Mouse (Mus musculus): Measurements from ENCODE around the gene Prss16. TPM values are rescaled to one million over a fixed set of nuclear protein-coding genes. Genes with fewer than 3 reads are reported as not detected.
A peak's percentile ranks its signal among the peaks of the same experiment; 100 is the strongest.

Prss16 gene
- total RNA-seq, 2 experiments from 2014 or later, result 0.32 to 0.51 TPM

DNA sequence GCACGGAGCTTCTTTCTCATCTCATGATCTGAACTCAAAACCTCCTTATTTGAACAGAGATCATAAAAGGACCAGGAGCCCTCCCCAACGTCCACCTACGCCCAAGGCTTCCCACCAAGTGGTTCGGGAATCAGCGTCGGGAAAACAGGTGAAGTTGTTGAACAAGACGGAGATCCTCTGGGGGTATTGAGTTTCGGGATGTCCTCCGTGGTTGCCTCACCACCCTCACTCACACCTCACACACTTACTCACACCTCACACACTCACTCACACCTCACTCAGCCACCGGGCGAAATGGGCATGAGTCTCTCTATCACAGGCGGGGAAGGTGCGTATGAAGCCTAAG is 12.7 kb downstream of the Prss16 start:
- no peak overlapping the region for H3K27ac ChIP-seq
- no peak for DNase-seq (ENCODE audit: low spot score in 2 of 2)
- H3K4me3 ChIP-seq, result peak overlapping the region; percentile 39

DNA sequence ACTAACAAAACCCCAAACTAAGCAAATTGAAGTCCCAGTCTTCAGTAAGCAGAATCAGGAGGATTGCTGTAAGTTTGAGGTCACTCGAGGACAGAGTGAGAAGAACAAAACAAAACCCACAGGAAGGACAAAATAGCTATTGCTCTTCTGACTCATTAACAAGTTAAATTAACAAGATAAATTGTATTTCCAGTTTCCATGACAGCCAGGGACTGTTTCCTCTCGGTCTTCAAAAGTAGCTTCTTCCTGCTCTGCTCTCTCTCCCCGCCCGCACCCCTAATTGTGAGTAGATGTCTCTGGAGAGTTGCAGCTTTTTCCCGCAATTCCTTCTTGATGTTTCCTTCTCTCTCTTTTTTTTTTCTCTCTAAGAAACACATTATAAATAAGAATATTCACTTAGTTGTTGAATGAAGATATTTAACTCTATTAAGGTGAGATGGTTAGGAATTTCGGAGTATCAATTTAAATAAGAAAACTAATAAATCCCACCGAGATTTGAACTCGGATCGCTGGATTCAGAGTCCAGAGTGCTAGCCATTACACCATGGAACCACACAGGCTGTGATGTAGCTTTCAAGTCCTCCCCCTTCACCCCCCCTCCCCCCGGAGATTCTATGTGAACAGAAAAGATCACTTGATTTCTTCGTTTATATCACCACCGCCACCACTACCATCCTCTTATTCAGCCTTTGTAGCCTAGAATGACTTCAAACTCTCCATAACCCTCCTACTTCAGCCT is 13.3 kb downstream of the Prss16 start:
- no peak for DNase-seq (ENCODE audit: low spot score in 2 of 2)
- no peak overlapping the region for H3K27ac ChIP-seq
- TF ChIP-seq CTCF (conservative IDR thresholded peaks at IDR 0.05), result no peak
- H3K4me3 ChIP-seq, result peak overlapping the region; percentile 39

More for the DNA sequence above, 12.7 kb downstream of the Prss16 start:
- TF ChIP-seq CTCF (conservative IDR thresholded peaks at IDR 0.05), result no peak

DNA sequence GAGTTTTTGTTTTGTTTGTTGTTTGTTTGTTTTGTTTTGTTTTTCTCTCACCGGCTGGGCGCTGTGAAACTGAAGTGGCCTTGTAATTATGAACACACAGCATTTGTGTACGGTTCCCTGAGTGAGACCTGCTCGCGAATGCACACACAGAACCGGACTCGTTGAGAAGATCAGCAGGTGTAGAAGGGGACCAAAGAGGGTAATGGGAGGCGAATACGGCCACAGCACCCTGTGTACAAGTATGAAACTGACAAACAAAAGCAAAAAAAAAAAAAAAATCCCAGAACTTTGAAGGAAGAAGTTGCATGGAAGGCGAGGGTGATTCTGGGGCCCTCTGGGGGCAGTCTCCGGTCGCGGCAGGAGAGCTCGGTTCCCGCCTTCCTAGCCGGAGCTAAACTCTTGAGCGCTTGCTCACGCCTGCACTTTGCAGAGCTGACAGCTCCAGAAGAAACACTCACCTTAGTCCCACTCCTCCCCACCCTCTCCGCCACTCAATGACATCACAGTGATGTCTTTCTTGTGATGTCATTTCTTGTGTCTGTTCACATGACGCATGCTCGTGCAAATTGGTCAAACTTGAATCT is 14.1 kb downstream of the Prss16 start:
- no peak for DNase-seq (ENCODE audit: low spot score in 2 of 2)
- peak overlapping the region; percentile 31 for H3K4me3 ChIP-seq
- no peak overlapping the region for H3K27ac ChIP-seq
- peak; percentile 18; the same call in 1 of the 2 replicates for TF ChIP-seq CTCF (conservative IDR thresholded peaks at IDR 0.05)

DNA sequence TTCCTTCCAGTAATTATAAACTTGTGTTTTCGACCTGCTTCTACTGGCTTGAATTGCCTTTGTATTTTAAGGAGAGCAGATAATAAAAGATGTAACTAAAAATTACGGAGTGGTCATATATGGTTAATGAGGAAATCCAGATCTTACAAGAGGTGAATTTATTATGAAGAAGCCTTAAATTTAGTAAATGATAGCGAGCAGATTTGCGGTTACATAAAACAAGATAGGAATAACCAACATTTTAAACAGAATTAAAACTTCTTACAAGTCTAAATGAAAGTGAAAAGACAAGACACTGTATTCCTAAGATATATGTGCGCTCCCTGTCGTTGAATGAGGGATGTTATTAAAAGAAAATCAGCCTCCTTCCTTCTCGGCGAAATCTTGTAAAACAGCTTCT is 14.6 kb downstream of the Prss16 start:
- TF ChIP-seq CTCF (conservative IDR thresholded peaks at IDR 0.05), result no peak
- H3K27ac ChIP-seq, result no peak overlapping the region
- DNase-seq (ENCODE audit: low spot score in 2 of 2), result no peak
- H3K4me3 ChIP-seq, result peak overlapping the region; percentile 31

DNA sequence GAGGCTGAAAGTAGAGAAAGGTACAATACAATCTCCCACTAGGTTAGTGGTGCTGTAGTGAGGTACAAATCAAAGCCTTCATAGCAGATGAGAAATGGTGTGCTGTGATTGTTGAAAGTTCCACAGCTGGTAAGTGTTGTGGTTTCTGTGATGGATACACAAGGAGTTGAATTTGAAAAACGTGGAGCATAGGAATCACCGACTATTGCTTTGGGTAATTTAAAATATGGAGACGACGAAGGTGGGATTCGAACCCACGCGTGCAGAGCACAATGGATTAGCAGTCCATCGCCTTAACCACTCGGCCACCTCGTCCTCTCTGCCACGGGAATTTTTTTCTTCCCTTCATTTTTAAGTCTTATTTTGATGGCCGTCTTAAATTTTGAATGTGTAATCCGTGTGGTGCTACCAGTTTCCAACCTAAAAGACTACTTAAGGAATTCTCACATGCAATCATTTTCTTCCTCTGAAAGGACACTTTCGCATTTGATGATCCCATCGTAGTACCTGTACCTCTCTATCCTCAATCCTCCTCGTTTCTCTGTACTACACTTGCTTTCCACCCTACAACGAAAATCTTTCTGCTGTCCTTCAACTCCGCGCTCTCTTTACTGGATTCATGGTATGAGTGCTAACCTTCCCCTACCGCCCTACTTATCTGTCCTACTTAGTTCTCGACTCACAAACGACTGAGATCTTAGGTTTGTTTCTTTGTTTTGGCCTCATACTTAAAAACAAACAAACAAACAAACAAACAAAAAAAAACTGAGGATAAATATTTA is 15.4 kb downstream of the Prss16 start:
- no peak overlapping the region for H3K27ac ChIP-seq
- no peak for TF ChIP-seq CTCF (conservative IDR thresholded peaks at IDR 0.05)
- peak in 1 of 2 experiments; percentile 46 for DNase-seq (ENCODE audit: low spot score in 2 of 2)
- no peak overlapping the region for H3K4me3 ChIP-seq

DNA sequence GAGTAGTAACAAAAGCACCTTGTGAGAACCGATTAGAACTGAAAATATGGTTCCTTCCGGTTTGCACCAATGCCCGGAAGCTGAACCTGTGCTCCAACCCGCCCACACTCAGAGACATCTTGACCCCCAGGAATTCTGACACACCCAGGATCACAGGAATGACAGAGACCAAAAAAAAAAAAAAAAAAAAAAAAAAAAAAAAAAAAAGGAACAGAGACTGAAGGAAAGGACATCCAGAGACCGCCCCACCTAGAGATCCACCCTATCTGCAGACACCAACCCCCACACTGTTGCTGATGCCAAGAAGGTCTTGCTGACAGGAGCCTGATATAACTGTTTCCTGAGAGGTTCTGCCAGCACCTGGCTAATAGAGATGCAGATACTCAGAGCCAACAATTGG is 17.0 kb downstream of the Prss16 start:
- no peak for TF ChIP-seq CTCF (conservative IDR thresholded peaks at IDR 0.05)
- Histone ChIP-seq H3K4me3 (no peak overlapping the region), H3K27ac (no peak overlapping the region)
- DNase-seq (ENCODE audit: low spot score in 2 of 2), result no peak

DNA sequence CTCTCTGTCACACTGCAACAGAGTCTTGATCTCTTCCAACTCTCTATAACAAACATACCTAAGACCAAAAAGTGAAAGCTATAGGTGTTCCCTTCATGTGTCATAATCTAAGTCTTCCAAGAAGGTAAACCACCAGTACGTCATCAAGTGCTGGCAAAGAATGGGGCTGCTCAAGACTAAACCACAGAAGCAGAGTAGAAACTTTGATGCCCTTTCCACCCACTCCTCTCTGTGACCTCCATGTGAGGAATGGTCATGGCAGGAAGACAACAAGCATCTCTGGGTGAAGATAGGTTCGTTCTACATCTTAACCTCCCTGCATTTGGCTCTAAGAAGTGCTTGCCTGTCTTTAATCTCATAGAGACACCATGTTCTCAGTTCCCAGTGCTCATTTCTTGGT is 25.1 kb downstream of the Prss16 start:
- H3K4me3 ChIP-seq, result no peak overlapping the region

DNA sequence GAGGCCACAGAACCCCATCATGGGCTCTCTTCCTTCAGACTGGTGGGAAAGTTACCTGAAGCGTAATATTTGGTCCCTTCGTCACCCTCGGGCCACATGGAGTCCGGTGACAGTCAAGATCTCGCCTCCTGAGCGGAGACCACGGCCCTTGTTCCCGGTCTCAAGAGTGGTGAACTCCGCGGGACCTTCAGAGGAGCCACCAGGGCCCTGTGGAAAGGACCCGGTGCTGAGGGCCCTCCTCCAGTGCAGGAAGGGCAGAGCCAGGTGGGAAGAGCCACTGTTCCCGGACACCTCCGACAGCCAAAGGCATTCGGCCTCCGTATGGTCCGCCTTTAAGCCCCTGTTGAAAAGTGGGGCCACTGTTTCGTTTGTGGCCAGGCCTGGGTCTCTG is 27.7 kb downstream of the Prss16 start:
- Histone ChIP-seq H3K4me3 (peak overlapping the region; percentile 68), H3K27ac (no peak overlapping the region)
- no peak for DNase-seq (ENCODE audit: low spot score in 2 of 2)
- TF ChIP-seq CTCF (conservative IDR thresholded peaks at IDR 0.05), result no peak

More for the DNA sequence above, 25.1 kb downstream of the Prss16 start:
- TF ChIP-seq CTCF (conservative IDR thresholded peaks at IDR 0.05), result no peak
- no peak for DNase-seq (ENCODE audit: low spot score in 2 of 2)
- H3K27ac ChIP-seq, result no peak overlapping the region

DNA sequence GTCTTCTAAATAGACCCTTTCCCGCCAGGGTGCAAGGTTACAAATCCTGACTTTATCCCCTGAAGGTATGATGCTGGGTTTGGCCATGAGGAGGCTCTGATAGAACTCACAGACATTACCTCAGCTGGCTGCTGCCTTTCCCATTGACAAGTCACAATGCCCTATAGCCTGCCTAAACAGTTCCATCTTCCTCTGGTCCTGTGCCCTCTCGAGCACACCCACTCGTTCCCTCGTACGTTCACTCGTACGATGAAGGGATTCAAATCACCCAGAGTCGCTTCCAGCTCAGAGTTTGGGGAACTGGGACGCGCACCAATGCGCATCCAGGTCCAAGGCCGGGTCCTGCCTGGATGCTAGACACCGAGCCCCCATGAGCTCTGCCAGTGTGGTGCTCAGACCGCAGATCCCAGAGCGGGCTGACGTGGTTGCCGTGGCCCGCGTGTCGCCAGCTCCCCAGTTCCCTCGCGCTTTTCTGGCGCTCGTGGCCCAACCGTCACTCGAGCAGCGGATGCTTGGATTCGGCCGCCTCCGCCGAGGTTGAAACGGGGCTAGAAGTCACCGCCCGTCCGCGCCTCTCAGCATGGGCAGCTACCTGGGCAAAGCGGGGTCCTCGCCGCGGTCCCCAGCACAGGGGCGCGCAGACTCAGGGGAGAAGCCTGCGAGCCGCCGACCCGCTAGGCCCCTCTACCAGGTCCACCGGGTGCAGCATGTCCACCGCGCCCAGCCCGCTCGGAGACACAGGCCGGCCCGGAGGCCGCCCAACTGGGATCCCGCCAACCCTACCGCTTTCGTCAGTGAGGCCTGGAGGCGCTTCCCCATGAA is 28.4 kb downstream of the Prss16 start, which contains the start of gene Pom121l2:
Gene Pom121l2, plus strand, starts transcription at position 214 of the 822 bp plus-strand sequence.
- Histone ChIP-seq H3K4me3 (peak within 1 kb of the TSS; percentile 68), H3K27ac (no peak within 1 kb of the TSS)
- no peak for DNase-seq (ENCODE audit: low spot score in 2 of 2)
- no peak for TF ChIP-seq CTCF (conservative IDR thresholded peaks at IDR 0.05)

DNA sequence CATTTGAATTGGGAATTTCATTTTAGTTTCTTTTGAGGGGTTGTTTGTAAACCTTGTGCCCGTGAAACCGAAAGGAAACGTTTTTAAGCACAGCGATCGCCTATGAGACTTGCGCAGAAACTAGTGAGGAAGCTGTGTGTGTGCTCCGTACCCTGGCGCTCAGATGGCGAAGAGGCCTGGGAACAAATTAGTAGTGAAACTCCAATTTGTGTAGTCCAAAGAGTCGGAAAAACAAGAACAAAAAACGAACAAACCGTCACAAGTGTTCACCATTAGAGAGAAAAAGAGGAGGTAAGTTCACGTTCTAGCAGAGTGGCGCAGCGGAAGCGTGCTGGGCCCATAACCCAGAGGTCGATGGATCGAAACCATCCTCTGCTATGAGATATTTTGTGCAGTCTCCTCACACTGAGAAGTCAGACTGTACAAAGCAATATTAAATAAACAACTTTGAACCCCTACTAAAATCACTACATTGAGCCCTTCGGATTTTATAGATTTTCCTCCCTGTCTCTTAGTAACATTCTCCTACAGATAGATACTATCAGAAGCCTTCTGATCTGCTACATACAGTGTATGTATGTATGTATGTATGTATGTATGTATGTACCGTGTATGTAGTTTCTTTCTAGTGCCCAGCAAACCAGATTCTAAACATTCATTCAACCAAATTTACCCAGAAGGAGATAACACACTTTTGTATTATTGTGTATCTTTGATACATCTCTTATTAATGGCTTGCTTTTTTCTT is 34.6 kb downstream of the Prss16 start:
- DNase-seq (ENCODE audit: low spot score in 2 of 2), result peak; percentile 69 to 75
- TF ChIP-seq CTCF (conservative IDR thresholded peaks at IDR 0.05), result no peak
- peak overlapping the region; percentile 96 for H3K27ac ChIP-seq
- peak overlapping the region; percentile 67 for H3K4me3 ChIP-seq

DNA sequence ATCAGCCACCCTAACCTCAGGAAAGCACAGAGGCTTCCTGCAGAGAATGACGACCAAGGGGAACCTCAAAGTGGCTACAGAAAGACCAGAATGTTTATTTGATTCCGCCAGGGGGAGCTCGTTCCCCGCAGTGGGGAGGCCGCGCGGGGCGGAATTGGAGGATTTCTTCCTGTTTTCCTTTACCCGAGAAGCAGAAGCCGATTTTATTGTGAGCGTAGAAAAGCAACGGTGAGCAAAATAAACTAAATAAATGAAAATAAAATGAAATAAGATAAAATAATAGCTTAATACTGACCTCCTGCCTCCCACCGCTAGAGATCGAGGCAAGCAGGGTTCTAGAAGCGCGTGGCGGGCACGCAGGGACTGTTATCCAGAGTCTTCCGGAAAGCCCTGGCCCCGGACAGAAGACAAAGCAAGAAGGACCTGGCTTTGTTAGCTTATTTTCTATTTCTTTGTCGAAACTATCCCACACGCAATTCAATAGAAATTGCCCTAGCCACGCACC is 35.3 kb downstream of the Prss16 start:
- peak; percentile 92 for TF ChIP-seq CTCF (conservative IDR thresholded peaks at IDR 0.05)
- peak overlapping the region; percentile 96 for H3K27ac ChIP-seq
- DNase-seq (ENCODE audit: low spot score in 2 of 2), result peak; percentile 91 to 94
- H3K4me3 ChIP-seq, result peak overlapping the region; percentile 67

DNA sequence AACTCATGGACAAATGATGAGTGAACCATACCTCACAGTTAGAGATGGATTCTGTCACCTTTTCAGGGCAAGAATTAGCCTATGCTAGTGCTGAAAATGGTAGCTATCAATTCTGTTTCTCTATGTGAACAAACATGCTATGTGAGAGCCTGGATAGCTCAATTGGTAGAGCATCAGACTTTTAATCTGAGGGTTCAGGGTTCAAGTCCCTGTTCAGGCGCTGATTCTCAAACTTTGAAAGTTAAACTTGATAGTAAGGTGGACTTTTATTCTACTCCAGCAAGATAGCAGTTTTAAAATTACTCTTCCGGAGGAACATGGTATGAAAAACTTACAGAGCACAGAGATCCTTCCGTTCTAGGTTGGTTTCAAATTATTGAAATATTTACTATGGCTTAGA is 37.9 kb downstream of the Prss16 start:
- H3K27ac ChIP-seq, result no peak overlapping the region
- no peak overlapping the region; the same call in 1 of the 2 replicates for H3K4me3 ChIP-seq
- no peak for DNase-seq (ENCODE audit: low spot score in 2 of 2)
- no peak for TF ChIP-seq CTCF (conservative IDR thresholded peaks at IDR 0.05)
